Mouse (Mus musculus): ENCODE results near the gene Ubtf. TPM values are rescaled to one million over a fixed set of nuclear protein-coding genes. Genes with fewer than 3 reads are reported as not detected.
"Not testable (repeated sequence)": the region's sequence is repeated elsewhere in the genome, so short reads cannot be mapped to it uniquely, and the experiment has no call there.

Gene Ubtf
- polyA plus RNA-seq (2017; shearing (Covaris generic)) = 10 to 100 TPM; 37.4 to 49.6 TPM

DNA sequence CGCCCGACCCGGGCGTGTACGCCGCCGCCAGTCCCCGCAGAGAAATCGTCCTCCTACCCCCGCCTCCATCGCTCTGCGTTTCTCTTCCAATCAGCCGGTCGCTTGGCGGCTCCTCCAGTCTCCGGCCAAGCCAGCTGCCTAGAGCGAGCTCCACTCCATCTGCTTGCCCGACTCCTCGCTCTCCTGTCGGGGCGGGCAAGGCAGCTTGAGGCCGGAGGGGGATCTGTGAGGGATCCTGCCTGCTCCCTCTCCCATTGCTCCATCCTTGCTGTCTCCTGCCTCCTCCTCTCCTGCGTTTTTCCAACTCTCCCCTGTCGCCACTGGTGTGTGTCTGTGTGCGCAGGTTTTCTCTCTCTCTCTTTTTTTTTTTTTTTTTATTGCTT lies at the start of gene Ubtf:
Gene Ubtf, minus strand, starts transcription at position 333 of the 383 bp plus-strand sequence.
- peak; percentile 26 for ATAC-seq

GRCm38 (mm10) chr11:102369263-102369662 lies 49.7 kb upstream of the Ubtf start:
- no peak for ATAC-seq

DNA sequence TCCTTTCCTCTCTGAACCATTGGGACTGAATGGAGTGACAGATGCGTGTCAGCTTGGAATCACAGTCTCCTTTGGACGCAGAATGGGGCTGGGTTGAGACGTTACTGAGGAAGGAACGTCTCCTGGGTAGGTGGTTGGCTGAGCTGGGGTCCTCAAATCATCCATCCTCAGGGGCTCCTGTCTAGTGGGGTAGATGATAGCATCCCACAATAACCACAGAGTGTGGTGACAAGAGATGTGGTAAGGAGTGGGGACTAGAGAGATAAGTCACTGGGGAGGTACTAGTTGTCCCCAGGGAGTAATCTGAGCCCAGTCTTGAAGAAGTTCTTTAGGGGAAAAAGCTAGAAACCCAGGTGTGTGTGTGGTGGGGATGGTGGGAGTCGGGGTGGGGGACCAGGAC lies 48.8 kb upstream of the Ubtf start:
- ATAC-seq = no peak

GRCm38 (mm10) chr11:102367504-102368280 lies 48.1 kb upstream of the Ubtf start:
- no peak for ATAC-seq

GRCm38 (mm10) chr11:102366103-102366502 lies 46.6 kb upstream of the Ubtf start, which contains the start of gene Slc4a1:
Gene Slc4a1 (minus strand): TSS chr11:102366203.
- ATAC-seq = not testable (repeated sequence)

GRCm38 (mm10) chr11:102365699-102366098 lies 46.2 kb upstream of the Ubtf start:
- ATAC-seq = no peak

DNA sequence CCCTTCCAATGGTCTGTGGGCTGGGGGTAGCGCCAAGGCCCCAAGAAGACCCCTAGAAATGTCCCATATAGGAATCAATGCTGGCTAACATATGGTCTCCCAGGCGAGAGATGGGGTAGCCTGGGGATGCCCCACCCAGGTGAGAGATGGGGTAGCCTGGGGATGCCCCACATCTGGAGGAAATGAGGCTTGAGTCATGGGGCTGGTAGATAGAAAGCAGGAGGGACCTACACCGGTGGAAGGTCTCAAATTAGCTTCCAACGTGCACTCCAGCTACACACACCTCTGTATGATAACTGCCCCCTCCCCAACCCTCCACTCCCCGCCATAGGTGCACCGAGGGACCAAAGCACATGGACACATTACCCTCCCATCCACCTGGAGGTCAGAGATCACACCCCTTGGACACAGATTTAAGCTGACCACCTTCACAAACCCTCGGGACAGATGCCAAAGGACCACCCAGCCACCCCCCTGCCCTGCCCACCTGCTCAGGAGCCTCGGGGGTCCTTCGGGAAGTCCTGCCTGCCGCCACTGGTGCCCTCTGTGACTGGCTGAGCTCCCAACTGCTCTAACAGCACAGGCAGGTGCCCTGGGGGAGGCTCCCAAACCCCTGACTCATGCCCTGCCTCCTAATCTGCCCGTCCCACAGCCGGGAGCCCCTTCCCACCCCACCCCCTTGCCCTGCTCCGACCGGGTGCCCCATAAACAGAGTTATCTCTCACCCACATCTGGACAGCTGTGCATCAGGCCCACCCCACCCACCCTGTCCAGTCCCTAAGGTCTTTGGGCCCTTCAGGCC lies 45.2 kb upstream of the Ubtf start:
- no peak for ATAC-seq

GRCm38 (mm10) chr11:102363623-102364022 lies 44.1 kb upstream of the Ubtf start:
- ATAC-seq = no peak

GRCm38 (mm10) chr11:102361776-102362495 lies 42.4 kb upstream of the Ubtf start:
- no peak for ATAC-seq

GRCm38 (mm10) chr11:102358365-102358764 lies 38.8 kb upstream of the Ubtf start:
- ATAC-seq = no peak

- no peak for ATAC-seq
These were observed 37.3 kb upstream of the Ubtf start for GRCm38 (mm10) chr11:102356636-102357350.

- ATAC-seq = no peak
These were observed 36.6 kb upstream of the Ubtf start for GRCm38 (mm10) chr11:102356190-102356589.

GRCm38 (mm10) chr11:102355501-102355900 lies 36.0 kb upstream of the Ubtf start:
- ATAC-seq = no peak

GRCm38 (mm10) chr11:102353021-102353431 lies 33.5 kb upstream of the Ubtf start:
- no peak for ATAC-seq

DNA sequence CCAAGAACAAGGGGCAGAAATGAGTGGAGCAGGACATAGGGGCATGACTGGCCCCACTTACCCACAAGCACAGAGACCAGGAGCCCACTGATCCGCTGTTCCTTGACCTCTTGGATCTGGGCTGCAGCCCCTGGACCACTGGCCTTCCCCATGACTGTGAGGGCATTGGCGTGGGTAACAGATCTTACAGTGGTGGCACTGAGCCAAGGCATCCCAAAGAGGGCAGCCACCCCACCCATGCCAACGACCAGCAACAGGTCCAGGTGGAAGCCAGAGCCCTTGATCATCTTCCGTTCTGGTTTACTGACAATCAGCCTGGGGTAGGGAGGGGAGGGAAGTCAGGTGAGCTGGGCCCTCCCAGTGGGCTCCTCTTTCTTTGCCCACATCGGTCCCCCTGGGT lies 32.8 kb upstream of the Ubtf start:
- ATAC-seq = no peak

GRCm38 (mm10) chr11:102350981-102351523 lies 31.5 kb upstream of the Ubtf start:
- ATAC-seq = no peak

DNA sequence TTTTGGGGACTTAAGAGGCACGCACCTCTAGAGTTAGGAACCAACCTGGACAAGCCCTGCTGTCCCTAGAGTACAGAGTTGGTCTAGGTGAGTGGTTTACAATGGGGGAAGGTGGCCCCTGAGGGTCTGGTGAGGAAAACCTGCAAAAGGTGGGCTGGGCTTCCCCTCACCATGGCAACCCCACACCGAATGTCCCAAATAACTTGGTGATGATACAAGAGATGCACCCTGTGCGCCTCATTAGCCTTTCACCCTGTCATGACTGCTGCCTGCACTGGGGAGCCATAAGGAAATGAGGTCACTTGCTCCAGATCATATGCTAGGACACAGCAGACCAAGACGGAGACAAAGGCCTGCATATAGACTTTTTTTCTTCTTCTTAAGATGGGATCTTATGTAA lies 30.9 kb upstream of the Ubtf start:
- ATAC-seq = no peak

GRCm38 (mm10) chr11:102349189-102349954 lies 29.8 kb upstream of the Ubtf start:
- no peak for ATAC-seq

- ATAC-seq = no peak
These were observed 29.2 kb upstream of the Ubtf start for GRCm38 (mm10) chr11:102348771-102349170.

DNA sequence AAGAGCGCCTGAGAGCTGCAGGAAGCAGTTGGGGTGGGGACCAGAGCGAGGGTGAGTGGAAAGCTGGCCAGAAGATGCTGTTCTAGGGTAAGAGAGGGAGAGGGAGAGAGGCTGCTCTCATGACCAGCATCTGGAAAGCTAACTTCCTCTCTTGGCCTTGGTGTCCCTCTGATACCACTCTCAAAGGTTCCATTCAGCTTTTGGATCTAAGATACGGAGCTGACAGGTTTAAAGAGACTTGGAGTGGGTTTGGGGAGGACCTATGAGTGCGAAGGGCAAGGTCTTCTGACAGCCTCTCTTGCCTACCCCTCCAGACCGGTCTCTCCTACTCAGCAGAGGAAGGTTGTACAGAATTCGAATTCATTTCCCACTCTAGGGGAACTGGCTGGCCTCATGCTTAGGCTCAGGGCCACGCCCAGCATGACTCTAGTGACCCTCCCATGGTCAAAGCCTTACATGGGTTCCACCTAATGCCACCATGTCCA lies 28.6 kb upstream of the Ubtf start:
- no peak for ATAC-seq

- ATAC-seq = no peak
These were observed 28.1 kb upstream of the Ubtf start for GRCm38 (mm10) chr11:102347683-102348082.

Data from activated CD4-positive, CD25-positive, alpha-beta regulatory T cell, adult 4 months (primary cell).